Mouse (Mus musculus): Measurements from ENCODE around the gene Rspry1. TPM values are rescaled to one million over a fixed set of nuclear protein-coding genes. Genes with fewer than 3 reads are reported as not detected.

Gene Rspry1
- polyA plus RNA-seq, 1 experiment from 2014 or later: 19.4 TPM

DNA sequence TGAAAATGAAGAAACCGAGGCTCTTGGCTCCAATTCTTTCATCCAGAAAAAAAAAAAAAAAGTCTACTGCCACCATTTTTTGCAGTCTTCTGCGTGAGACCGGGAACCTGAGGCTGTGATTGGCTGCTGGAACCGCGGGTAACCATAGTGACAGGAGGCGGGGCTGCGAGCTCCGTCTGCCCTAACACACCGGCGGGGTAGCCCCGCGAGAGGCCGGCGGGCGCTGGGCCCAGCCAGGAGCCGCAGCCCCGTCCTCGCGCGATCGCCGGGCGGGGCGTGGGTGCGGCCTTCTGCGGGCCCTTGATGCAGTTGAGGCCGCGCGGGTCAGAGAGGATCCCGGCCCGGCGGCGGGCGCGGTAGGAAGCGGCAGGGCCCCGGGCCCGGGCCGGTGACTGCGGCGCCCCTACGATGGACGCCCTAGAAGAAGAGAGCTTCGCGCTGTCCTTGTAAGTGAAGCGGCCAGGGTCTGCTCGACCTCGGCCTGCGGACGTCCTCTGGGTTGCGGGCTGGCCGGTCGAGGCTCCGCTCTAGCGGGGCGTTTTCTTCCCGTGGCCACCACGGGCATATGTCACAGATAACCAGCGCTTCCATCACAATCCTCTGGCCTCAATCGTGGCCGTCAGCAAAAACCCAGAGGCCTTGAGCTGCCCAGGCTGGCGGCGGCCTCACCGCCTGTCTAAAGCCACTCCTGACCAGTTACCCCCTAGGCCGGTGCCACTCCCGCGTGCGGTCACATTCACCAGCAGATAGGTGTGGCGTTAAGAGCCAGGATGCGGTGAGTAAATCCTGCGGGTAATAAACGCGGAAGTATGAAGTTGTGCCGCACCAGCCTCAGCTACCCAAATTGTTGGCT, 64.9 kb downstream of the Rspry1 start, which contains the start of gene Arl2bp:
TSS of gene Arl2bp (plus strand) at position 145 of the 853 bp plus-strand sequence.
- Histone ChIP-seq H3K9ac (replicated peaks; ENCODE audit: low read depth) (peak within 1 kb of the TSS; percentile 90), H3K4me1 (ENCODE audit: insufficient read depth, low read depth, low read length) (peaks cover 9% of the 10 kb centered on the region; the same call in 1 of the 2 replicates), H3K9me3 (ENCODE audit: low read length) (no peaks in the 10 kb centered on the region), H3K27me3 (replicated peaks; ENCODE audit: insufficient read depth, low read length) (no peaks in the 10 kb centered on the region), H3K4me3 (ENCODE audit: low read depth, low read length) (peak within 1 kb of the TSS; percentile 71), H3K27ac (ENCODE audit: low read length) (peak within 1 kb of the TSS; percentile 94), H3K36me3 (ENCODE audit: insufficient read depth, low read length) (peaks cover 14% of the 10 kb centered on the region; the same call in 1 of the 2 replicates), H3K4me2 (replicated peaks; ENCODE audit: low read depth, low read length) (peak within 1 kb of the TSS; percentile 71)
- no peak for TF ChIP-seq EP300 (IDR thresholded peaks at IDR 0.05)
- no peak for TF ChIP-seq CTCF (IDR thresholded peaks at IDR 0.05)
- DNase-seq (ENCODE audit: low spot score) (peak; percentile 98), ATAC-seq (peak; percentile 100)
- WGBS: under 1% methylated on average over 52 of the region's 74 CpGs

GRCm38 (mm10) chr8:94674384-94674783, 72.6 kb downstream of the Rspry1 start:
- H3K36me3 ChIP-seq (ENCODE audit: insufficient read depth, low read length): peaks cover 29% of the 10 kb centered on the region
- TF ChIP-seq EP300 (IDR thresholded peaks at IDR 0.05): peak; percentile 80
- no peak for TF ChIP-seq CTCF (IDR thresholded peaks at IDR 0.05)
- peak overlapping the region; percentile 6 for H3K27ac ChIP-seq (ENCODE audit: low read length)
- H3K4me2 ChIP-seq (replicated peaks; ENCODE audit: low read depth, low read length): no peak overlapping the region
- H3K4me3 ChIP-seq (ENCODE audit: low read depth, low read length): no peak overlapping the region
- peaks cover 10% of the 10 kb centered on the region; the same call in 1 of the 2 replicates for H3K4me1 ChIP-seq (ENCODE audit: insufficient read depth, low read depth, low read length)
- DNase-seq (ENCODE audit: low spot score): peak; percentile 62
- WGBS: 53% methylated on average over 5 of the region's 5 CpGs
- H3K9me3 ChIP-seq (ENCODE audit: low read length): no peaks in the 10 kb centered on the region
- no peaks in the 10 kb centered on the region for H3K27me3 ChIP-seq (replicated peaks; ENCODE audit: insufficient read depth, low read length)
- ATAC-seq: peak; percentile 64
- no peak overlapping the region for H3K9ac ChIP-seq (replicated peaks; ENCODE audit: low read depth)

DNA sequence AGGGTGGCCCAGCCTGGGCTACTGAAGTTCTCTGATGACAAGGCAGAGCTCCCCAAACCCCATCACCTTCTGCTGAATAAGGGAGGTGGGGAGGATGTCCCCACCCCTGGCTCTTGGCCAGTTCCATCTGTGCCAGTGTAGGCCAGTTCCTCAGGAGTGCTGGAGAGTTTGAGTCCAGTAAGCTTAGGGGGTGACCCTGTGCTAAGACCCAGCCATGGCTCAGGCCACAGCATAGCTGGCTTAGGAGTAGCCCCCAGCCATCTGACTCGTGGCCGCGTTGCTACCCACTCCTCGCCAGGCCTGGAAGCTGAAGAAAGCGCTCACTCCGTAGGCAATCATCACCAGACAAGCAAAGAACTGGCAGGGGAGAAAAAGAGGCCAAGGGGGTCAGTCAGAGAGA, 74.2 kb downstream of the Rspry1 start:
- ATAC-seq (no peak), DNase-seq (ENCODE audit: low spot score) (no peak)
- Histone ChIP-seq H3K9me3 (ENCODE audit: low read length) (no peaks in the 10 kb centered on the region), H3K36me3 (ENCODE audit: insufficient read depth, low read length) (peaks cover 24% of the 10 kb centered on the region), H3K4me3 (ENCODE audit: low read depth, low read length) (no peak overlapping the region), H3K27me3 (replicated peaks; ENCODE audit: insufficient read depth, low read length) (no peaks in the 10 kb centered on the region), H3K9ac (replicated peaks; ENCODE audit: low read depth) (no peak overlapping the region), H3K27ac (ENCODE audit: low read length) (no peak overlapping the region), H3K4me2 (replicated peaks; ENCODE audit: low read depth, low read length) (no peak overlapping the region), H3K4me1 (ENCODE audit: insufficient read depth, low read depth, low read length) (peaks cover 10% of the 10 kb centered on the region; the same call in 1 of the 2 replicates)
- WGBS: 85% methylated on average over 6 of the region's 6 CpGs
- TF ChIP-seq EP300 (IDR thresholded peaks at IDR 0.05) (no peak), CTCF (IDR thresholded peaks at IDR 0.05) (no peak)

GRCm38 (mm10) chr8:94678582-94678981, 76.8 kb downstream of the Rspry1 start:
- H3K9ac ChIP-seq (replicated peaks; ENCODE audit: low read depth): no peak overlapping the region
- TF ChIP-seq EP300 (IDR thresholded peaks at IDR 0.05) (peak; percentile 59; the same call in 1 of the 2 replicates), CTCF (IDR thresholded peaks at IDR 0.05) (no peak)
- peak overlapping the region; percentile 87 for H3K27ac ChIP-seq (ENCODE audit: low read length)
- DNase-seq (ENCODE audit: low spot score): peak; percentile 88
- H3K9me3 ChIP-seq (ENCODE audit: low read length): no peaks in the 10 kb centered on the region
- no peak overlapping the region for H3K4me3 ChIP-seq (ENCODE audit: low read depth, low read length)
- no peaks in the 10 kb centered on the region for H3K27me3 ChIP-seq (replicated peaks; ENCODE audit: insufficient read depth, low read length)
- WGBS: 11% methylated on average over 9 of the region's 9 CpGs
- H3K4me1 ChIP-seq (ENCODE audit: insufficient read depth, low read depth, low read length): peaks cover 19% of the 10 kb centered on the region
- peaks cover under 1% of the 10 kb centered on the region; the same call in 1 of the 2 replicates for H3K36me3 ChIP-seq (ENCODE audit: insufficient read depth, low read length)
- H3K4me2 ChIP-seq (replicated peaks; ENCODE audit: low read depth, low read length): no peak overlapping the region
- peak; percentile 79 for ATAC-seq

DNA sequence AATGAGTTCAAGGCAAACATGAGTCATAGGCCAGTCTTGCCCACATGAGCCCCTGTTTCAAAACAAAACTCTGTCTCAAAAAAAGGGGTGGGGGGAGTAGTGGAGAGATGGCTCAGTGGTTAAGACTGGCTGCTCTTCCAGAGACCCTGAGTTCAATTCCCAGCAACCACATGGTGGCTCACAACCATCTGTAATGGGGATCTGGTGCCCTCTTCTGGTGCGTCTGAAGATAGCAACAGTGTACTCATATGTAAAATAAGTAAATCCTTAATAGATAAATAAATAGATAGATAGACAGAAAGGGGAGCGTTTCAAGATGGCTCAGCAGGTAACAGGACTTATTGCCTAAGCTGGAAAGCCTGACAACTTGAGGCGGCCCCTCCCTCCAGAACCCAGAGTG, 78.7 kb downstream of the Rspry1 start:
- Histone ChIP-seq H3K4me2 (replicated peaks; ENCODE audit: low read depth, low read length) (no peak overlapping the region), H3K9ac (replicated peaks; ENCODE audit: low read depth) (no peak overlapping the region), H3K36me3 (ENCODE audit: insufficient read depth, low read length) (no peaks in the 10 kb centered on the region), H3K27ac (ENCODE audit: low read length) (no peak overlapping the region), H3K4me3 (ENCODE audit: low read depth, low read length) (no peak overlapping the region), H3K9me3 (ENCODE audit: low read length) (no peaks in the 10 kb centered on the region), H3K4me1 (ENCODE audit: insufficient read depth, low read depth, low read length) (peaks cover 19% of the 10 kb centered on the region), H3K27me3 (replicated peaks; ENCODE audit: insufficient read depth, low read length) (no peaks in the 10 kb centered on the region)
- no peak for TF ChIP-seq EP300 (IDR thresholded peaks at IDR 0.05)
- TF ChIP-seq CTCF (IDR thresholded peaks at IDR 0.05): peak; percentile 37
- ATAC-seq: no peak
- no peak for DNase-seq (ENCODE audit: low spot score)
- WGBS: 91% methylated on average over 3 of the region's 3 CpGs

DNA sequence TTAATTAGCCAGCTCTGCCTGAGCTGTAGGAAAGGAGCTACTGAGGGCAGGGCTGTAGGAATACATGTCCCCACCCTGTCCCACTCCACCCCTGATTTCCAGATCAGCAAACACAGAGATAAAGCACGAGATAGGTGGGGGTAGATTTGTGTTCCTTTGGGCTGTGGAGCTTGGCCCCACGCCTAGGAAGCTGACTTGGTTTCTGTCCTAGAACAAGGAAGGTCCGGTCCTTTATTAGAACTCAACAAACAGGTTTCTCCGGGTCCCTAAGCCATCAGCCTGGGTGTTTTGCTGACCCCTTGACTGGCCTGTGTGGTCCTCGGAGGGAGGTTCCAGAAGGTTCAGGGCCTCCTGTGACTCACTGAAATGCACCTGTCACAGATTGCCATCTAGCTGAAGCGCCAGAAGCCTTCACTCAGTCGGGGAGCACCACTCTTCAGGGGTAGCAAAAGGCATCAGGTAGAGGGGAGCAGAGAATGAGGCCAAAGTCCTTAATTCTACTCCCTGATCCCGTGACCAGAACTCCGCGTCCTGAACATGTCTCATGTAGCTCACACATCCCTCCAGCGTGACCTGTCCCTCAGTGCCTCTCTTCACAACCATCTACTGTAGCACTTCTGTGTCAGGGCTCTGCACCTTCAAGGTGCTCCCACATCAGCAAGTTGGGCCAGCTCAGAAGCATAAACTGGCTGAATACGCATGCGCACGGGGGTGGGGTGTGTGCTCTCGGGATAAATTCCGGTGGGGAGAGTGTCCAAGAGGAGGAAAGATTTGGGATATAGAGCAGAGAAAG, 81.2 kb downstream of the Rspry1 start:
- Histone ChIP-seq H3K36me3 (ENCODE audit: insufficient read depth, low read length) (no peaks in the 10 kb centered on the region), H3K4me3 (ENCODE audit: low read depth, low read length) (no peak overlapping the region), H3K9me3 (ENCODE audit: low read length) (no peaks in the 10 kb centered on the region), H3K27ac (ENCODE audit: low read length) (peak overlapping the region; percentile 57; the same call in 1 of the 2 replicates), H3K9ac (replicated peaks; ENCODE audit: low read depth) (no peak overlapping the region), H3K27me3 (replicated peaks; ENCODE audit: insufficient read depth, low read length) (no peaks in the 10 kb centered on the region), H3K4me1 (ENCODE audit: insufficient read depth, low read depth, low read length) (peaks cover 23% of the 10 kb centered on the region), H3K4me2 (replicated peaks; ENCODE audit: low read depth, low read length) (no peak overlapping the region)
- TF ChIP-seq EP300 (IDR thresholded peaks at IDR 0.05) (peak; percentile 68), CTCF (IDR thresholded peaks at IDR 0.05) (no peak)
- ATAC-seq (peak; percentile 64), DNase-seq (ENCODE audit: low spot score) (peak; percentile 75)
- WGBS: 58% methylated on average over 16 of the region's 16 CpGs
